Mouse (Mus musculus) hindbrain, embryonic 16.5 days (tissue): ENCODE results near the gene Fsd1l. TPM values are rescaled to one million over a fixed set of nuclear protein-coding genes. Genes with fewer than 3 reads are reported as not detected.

Experiments used
- ATAC-seq: fragments of 200-750 bp; cut with Nextera tagmentation; 2 replicates; pipeline ENCODE4 v1.8.0; 2017; ENCODE audit warnings: moderate TSS enrichment, moderate library complexity
- H3K27ac ChIP-seq: fragments of 300-500 bp; sonication (generic); 2 replicates; pipeline ENCODE4 v1.5.1; 2014; ENCODE audit warnings: low read depth, mild to moderate bottlenecking, control low read depth, low read length, moderate library complexity
- H3K27me3 ChIP-seq: fragments of 300-500 bp; sonication (generic); replicated peaks from 2 replicates; pipeline ENCODE4 v1.6.1; 2014; ENCODE audit warnings: low read length; ENCODE audit not compliant: control insufficient read depth, insufficient read depth
- H3K36me3 ChIP-seq: fragments of 300-500 bp; sonication (generic); 2 replicates; pipeline ENCODE4 v1.6.1; 2014; ENCODE audit warnings: mild to moderate bottlenecking, low read length, moderate library complexity, mixed read lengths; ENCODE audit not compliant: control insufficient read depth, insufficient read depth
- H3K4me1 ChIP-seq: fragments of 300-500 bp; sonication (generic); 2 replicates; pipeline ENCODE4 v1.6.1; 2014; ENCODE audit warnings: low read depth, low read length; ENCODE audit not compliant: control insufficient read depth, insufficient read depth
- H3K4me2 ChIP-seq: fragments of 300-500 bp; sonication (generic); 2 replicates; pipeline ENCODE4 v1.6.1; 2014; ENCODE audit warnings: mild to moderate bottlenecking, low read length, control low read depth, moderate library complexity
- H3K4me3 ChIP-seq: fragments of 300-500 bp; sonication (generic); 2 replicates; pipeline ENCODE4 v1.5.1; 2014; ENCODE audit warnings: mild to moderate bottlenecking, low read length, control low read depth, moderate library complexity
- H3K9ac ChIP-seq: fragments of 300-500 bp; sonication (generic); 2 replicates; pipeline ENCODE4 v1.6.1; 2014; ENCODE audit warnings: low read depth, mild to moderate bottlenecking, control low read depth, low read length, moderate library complexity
- H3K9me3 ChIP-seq: fragments of 300-500 bp; sonication (generic); 2 replicates; pipeline ENCODE4 v1.6.1; 2014; ENCODE audit warnings: mild to moderate bottlenecking, low read length, moderate library complexity; ENCODE audit not compliant: control insufficient read depth
- WGBS: fragments of 180-500 bp; shearing (Covaris S2); extraction: QIAGEN DNeasy Blood & Tissue Kit; methylation state at CpG from one replicate; pipeline ENCODE4 v1.1.7; 2014; 5-methylcytosine and 5-hydroxymethylcytosine counted together
- polyA plus RNA-seq: library from polyadenylated mRNA; unstranded; fragments of >200 nt; fragmentation: Nextera tagmentation; extraction: Ambion mirVana; gene quantifications from 2 replicates; pipeline ENCODE4 v1.2.1, GENCODE M21; 2015

Fsd1l gene
- polyA plus RNA-seq, 1 experiment from 2014 or later: 26.6 TPM

- no peaks in the 10 kb centered on the region for H3K4me1 ChIP-seq
- no peak overlapping the region for H3K9ac ChIP-seq
- no peak overlapping the region for H3K4me3 ChIP-seq
- no peak overlapping the region for H3K4me2 ChIP-seq
- 78% methylated on average over 16 of the region's 16 CpGs for WGBS
- H3K36me3 ChIP-seq: peaks cover 12% of the 10 kb centered on the region; the same call in 1 of the 2 replicates
- H3K27me3 ChIP-seq: no peaks in the 10 kb centered on the region
- H3K9me3 ChIP-seq: no peaks in the 10 kb centered on the region
- H3K27ac ChIP-seq: no peak overlapping the region
- ATAC-seq: no peak
Measured at GRCm38 (mm10) chr4:53750391-53751120, 119.3 kb downstream of the Fsd1l start.

Other genes with a start within 250 kb of the Fsd1l start
- gene Slc44a1, start 191.1 kb upstream of the Fsd1l start, polyA plus RNA-seq: 4.8 and 10.7 TPM in 2 replicates
- gene Fktn, start 82.5 kb downstream of the Fsd1l start, polyA plus RNA-seq: 25.3 and 28.7 TPM in 2 replicates
- gene Tal2, start 148.2 kb downstream of the Fsd1l start, polyA plus RNA-seq: 0.24 and 0.37 TPM in 2 replicates
- 6.1 and 6.9 TPM in 2 replicates for gene Tmem38b, start 194.6 kb downstream of the Fsd1l start, polyA plus RNA-seq